Mouse (Mus musculus) common myeloid progenitor, adult 5-6 weeks (primary cell): Measurements from ENCODE around the gene Fap. TPM values are rescaled to one million over a fixed set of nuclear protein-coding genes. Genes with fewer than 3 reads are reported as not detected.

Source experiments
- ATAC-seq: replicated peaks from 2 replicates; pipeline ENCODE4 v1.8.0; 2016; ENCODE audit warnings: low read depth, mild to moderate bottlenecking, moderate TSS enrichment, inconsistent platforms; ENCODE audit not compliant: poor library complexity, severe bottlenecking
- total RNA-seq: library from RNA; stranded (forward); fragments of 200-1000, 187-1606 nt; gene quantifications from 2 replicates; pipeline ENCODE4 v1.2.3, GENCODE M21; 2017

Gene Fap
- total RNA-seq, 1 experiment from 2014 or later, result 0.32 TPM

GRCm38 (mm10) chr2:62535483-62535882, 38.4 kb downstream of the Fap start:
- no peak for ATAC-seq

DNA sequence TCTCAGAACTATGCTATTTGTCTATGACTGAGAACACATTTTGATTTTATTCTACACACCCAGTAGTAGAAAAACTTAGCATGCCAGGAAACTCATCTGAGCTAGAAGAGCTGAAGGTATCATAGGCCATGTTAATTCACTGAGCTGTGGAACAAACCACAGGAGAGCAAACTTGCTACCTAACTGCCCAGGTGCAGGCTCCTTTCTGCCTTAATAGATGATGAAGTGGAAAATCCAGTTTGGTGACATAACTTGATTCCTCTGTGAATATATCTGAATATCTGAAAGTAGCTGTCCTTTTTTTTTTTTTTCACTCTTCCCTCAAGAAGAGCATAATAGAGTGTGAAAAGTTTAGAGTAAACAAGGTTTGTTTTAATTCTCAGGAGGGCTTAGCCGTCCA, 42.8 kb downstream of the Fap start:
- ATAC-seq, result no peak

- ATAC-seq, result no peak
Observed at GRCm38 (mm10) chr2:62526399-62526798, 47.5 kb downstream of the Fap start.

GRCm38 (mm10) chr2:62517790-62518189, 56.1 kb downstream of the Fap start:
- ATAC-seq, result no peak

DNA sequence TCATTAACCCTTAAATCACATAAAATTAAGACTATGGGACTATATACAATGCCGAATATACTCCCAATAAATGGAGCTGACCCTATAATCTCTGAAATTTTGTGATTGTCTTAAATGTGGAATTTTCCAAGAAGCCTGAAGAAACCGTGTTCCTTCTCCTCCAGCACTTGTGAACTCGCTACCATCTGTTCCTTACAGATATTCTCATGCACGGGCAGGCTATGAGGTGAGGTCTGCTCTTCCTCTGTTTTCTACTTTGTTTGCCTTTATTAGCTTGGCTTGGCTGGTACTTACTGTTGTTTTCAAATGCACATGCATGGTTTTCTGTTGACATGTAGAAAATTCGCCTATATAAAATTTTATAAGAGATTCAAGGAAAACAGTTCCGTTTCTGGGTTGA, 59.4 kb downstream of the Fap start:
- no peak for ATAC-seq

DNA sequence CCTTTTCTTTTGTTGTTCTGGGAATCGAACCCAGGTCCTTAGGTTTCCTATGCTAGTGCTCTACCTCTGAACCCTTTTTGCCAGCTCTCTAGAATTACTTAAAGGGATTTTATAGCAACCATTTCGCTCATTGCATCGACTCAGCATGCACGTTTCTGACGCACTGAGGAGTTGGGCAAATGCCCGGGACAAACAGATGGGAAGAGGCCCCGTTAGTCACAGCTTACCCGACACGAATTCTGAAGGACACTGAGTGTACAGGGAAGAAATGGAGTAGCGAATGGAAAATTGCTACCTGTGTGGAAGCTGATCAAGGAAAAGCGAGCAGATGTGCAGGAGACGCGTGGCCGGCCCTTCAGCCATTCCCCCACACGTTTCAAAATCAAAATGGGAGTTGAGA, 60.4 kb downstream of the Fap start:
- ATAC-seq, result no peak

- ATAC-seq, result no peak
Observed at GRCm38 (mm10) chr2:62507130-62507529, 66.7 kb downstream of the Fap start.

GRCm38 (mm10) chr2:62506441-62506840, 67.4 kb downstream of the Fap start:
- ATAC-seq, result no peak

DNA sequence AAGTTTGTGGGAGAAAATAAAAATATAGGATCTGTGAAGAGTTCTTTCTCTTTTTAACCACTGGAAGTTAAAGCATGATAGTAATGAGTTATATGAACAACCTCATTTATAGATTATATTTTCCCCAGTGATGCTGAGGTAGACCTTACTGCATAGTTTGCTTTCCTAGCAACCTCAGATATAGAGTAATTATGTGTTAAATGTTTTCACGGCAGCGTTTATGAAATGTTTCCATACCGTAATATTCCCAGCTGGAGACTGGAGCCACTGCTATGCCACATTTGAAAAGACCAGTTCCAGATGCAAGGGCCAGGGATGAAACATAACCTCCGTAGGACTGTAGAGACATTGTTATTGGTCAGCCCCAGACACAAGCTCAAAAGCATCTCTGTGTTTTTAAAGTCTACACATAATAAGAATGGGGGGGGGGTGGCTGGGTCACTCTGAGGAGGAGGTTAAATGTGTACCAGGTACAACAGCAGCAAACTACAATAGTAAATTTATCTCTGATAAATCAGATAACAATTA, 69.5 kb downstream of the Fap start:
- no peak for ATAC-seq

GRCm38 (mm10) chr2:62503326-62503725, 70.5 kb downstream of the Fap start:
- no peak for ATAC-seq

GRCm38 (mm10) chr2:62502516-62502915, 71.4 kb downstream of the Fap start:
- ATAC-seq, result no peak

GRCm38 (mm10) chr2:62498821-62499220, 75.1 kb downstream of the Fap start:
- no peak for ATAC-seq

DNA sequence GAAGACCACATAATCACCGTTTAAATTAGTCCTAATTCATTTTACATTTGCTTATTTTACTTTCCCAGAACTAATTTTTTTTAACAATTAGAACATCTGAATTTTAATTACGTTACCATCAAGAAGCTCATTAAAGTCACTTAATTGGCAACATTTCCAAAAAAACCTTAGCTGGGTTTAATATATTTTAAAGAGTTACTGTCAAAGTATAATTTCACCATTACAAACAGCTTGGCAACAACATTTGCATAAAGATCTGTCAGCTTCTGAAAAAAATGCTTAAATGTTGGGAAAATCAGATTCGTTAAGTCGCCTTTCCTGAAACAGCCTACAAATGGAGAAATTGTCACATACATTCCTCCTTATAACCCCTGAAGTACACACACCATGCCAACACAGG, 75.8 kb downstream of the Fap start:
- ATAC-seq, result no peak

GRCm38 (mm10) chr2:62497333-62498002, 76.4 kb downstream of the Fap start:
- no peak for ATAC-seq

- ATAC-seq, result no peak
Observed at GRCm38 (mm10) chr2:62495407-62495806, 78.5 kb downstream of the Fap start.

GRCm38 (mm10) chr2:62489832-62490231, 84.0 kb downstream of the Fap start:
- ATAC-seq, result no peak

GRCm38 (mm10) chr2:62484906-62485305, 89.0 kb downstream of the Fap start:
- 0 out of 2 replicates have a peak, but pooled peaks have one; percentile 56 for ATAC-seq

- no peak for ATAC-seq
Observed at GRCm38 (mm10) chr2:62483550-62483949, 90.3 kb downstream of the Fap start, which contains the start of gene Gcg. Gcg (minus strand) TSS chr2:62483650.

GRCm38 (mm10) chr2:62480285-62481198, 93.3 kb downstream of the Fap start:
- no peak for ATAC-seq

DNA sequence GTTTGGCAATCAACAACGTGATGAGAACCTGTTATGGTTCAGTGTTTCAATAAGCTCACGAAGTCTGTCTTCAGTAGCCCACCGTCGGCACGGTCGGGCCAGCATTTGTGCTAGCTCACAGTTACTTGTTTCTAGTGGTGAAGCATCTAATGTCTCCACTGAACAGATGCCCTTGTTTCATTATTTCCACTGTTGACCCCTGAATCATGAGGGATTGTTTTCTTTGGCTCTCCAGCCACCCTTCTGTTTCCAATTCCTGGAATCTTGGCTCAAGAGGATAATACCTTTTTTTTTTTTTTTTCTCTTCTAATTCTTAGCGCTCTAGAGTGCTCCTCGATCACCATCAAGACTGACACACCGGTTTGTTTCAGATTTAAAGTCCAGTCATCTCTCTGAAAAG, 104.3 kb downstream of the Fap start:
- no peak for ATAC-seq

- ATAC-seq, result no peak
Observed at GRCm38 (mm10) chr2:62463287-62463686, 110.6 kb downstream of the Fap start.
